Mouse (Mus musculus) urinary bladder, postnatal 10 days (tissue): ENCODE measurements around the gene Adamts14.

Source experiments
- DNase-seq: peaks from one replicate; pipeline ENCODE4 v3.0.0; 2022; ENCODE audit warnings: low spot score

The Adamts14 gene

GRCm38 (mm10) chr10:61232858-61233567 lies 40.2 kb downstream of the Adamts14 start:
- no peak for DNase-seq

DNA sequence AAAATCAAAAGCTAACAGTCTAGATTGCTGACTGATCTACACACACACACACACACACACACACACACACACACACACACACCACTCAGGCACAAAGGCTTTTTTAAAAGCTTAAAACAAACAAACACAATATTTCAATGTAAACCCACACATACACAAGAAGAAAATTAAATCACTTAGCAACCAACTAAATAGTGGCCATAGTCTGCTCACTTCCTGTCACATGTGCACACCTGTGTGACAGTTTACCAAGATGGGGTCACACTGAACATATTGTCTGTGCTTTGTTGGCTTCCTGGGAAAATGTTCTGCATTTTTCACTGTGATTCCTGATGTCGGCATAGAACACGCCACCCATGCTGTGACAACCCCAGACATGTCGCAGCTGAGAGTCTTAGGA lies 41.5 kb downstream of the Adamts14 start:
- no peak for DNase-seq

GRCm38 (mm10) chr10:61226784-61227396 lies 46.3 kb downstream of the Adamts14 start:
- DNase-seq: no peak

DNA sequence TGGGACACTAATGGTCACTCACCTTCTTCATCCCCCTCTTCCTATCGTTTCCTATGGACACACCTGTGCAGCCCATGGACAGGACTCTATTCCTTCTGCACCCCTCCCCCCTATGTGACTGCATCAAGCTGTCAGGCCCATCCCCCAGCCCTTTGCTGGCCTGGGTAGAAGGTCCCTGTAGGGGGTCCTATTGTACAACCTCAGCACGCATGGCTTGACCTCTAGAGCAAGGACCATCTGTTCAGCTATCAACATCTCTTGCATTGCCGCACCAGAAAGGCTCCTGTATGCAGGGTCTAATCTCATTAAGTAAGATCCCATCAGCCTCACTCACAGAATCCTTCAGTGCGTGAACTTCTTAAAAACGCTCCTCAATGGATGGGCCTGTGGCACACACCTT lies 47.5 kb downstream of the Adamts14 start:
- no peak for DNase-seq

DNA sequence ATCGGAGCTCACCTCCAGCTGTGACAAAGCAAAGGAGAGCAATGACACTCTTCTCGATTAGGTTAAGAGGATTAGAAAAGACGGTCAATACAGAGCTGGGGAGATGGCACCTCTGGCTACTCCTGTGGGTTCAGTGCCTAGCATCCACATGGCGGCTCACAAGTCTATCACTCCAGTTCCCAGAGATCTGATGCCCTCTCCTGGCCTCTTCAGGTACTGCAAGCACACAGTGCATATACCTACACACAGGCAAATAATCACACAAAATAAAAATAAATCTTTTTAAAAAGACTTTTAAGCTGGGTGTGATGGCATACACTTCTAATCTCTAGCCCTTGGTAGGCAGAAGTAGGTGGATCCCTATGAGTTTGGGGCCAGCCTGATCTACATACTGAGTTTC lies 53.9 kb downstream of the Adamts14 start:
- no peak for DNase-seq

DNA sequence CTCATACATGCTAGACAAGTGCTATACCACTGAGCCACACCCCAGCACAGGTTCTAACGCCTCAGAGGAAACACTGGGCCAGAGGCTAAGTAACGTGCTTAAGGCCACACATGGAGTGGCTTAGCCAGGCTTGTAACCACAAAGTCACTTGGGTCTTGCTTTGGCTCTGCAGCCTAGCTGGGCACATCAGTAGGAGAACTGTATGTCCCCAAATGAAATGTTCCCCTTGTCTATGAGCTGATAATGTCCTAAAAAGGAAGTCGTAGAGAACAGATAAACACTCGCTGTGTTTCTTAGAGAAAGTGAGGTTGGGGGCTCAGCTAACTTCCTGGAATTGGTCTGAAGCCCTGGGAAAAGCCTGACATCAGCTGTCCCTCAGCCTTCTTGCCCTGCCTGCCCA lies 57.1 kb downstream of the Adamts14 start:
- no peak for DNase-seq

GRCm38 (mm10) chr10:61215658-61216057 lies 57.6 kb downstream of the Adamts14 start:
- DNase-seq: no peak

- no peak for DNase-seq
Observed at GRCm38 (mm10) chr10:61212817-61213216, 60.4 kb downstream of the Adamts14 start.

GRCm38 (mm10) chr10:61211743-61212142 lies 61.5 kb downstream of the Adamts14 start:
- DNase-seq: no peak

DNA sequence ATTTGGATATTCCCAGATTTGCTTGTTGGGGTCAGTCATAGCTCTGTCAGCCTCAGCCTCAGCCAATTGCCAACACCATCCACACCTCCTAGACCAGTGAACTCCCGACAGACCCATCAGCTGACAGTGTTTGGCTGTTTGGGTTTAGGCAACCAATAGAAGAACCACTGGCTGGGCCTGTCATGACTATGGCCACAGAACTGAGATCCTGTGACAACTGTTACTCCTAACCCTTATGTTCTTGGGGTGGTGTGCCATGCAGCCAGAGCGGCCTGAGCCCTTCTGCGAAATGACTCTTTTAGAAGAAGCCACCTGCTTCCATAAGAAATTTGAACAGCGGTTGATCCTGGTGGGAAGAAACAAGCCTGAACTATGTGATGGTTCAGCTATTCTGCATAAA lies 62.1 kb downstream of the Adamts14 start:
- DNase-seq: no peak

DNA sequence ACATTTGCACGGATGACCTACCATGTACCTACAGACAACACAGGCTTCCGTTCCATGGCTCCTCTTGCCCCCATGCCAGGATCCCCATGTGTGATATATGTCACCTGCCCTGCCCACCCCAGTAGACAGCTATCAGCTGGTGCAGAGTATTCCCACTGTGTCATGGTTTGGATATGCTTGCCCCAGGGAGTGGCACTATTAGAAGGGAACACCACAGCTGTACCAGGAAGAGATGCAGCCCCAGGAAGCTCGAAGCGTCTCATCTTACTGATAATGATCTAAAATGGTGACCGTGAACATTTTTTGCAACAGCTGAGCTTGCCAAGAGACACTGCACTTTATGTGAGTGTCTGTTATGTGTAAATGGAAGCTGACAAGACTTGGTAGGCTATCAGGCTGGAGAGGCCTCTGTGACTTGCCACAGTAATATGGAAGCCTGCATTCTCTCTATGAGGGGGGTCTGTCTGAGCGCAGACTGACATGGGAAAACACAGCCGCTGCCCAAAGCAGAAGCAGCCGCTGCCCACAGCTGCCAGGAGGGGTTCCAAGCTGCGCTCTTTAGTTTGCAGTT lies 65.0 kb downstream of the Adamts14 start:
- no peak for DNase-seq

DNA sequence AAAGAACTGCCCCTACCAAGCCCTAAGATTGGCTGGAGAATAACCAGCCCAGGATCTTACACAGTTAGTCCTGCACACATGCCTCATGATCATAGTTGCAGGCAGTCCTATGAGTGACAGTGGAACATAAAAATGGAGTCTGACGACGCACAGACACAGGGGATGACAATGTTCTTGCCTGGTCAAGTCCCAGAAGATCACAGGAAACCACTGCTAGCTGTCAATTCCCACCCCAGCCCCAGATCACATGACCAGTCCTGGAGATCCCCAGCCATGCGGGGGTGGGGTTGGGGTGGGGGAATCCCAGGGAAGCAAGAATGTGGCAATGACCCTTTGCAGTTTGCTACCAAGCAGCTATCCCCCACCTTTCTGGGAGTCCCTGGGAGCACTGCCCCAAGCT lies 69.3 kb downstream of the Adamts14 start:
- no peak for DNase-seq

- DNase-seq: no peak
Observed at GRCm38 (mm10) chr10:61201596-61202318, 71.5 kb downstream of the Adamts14 start.

DNA sequence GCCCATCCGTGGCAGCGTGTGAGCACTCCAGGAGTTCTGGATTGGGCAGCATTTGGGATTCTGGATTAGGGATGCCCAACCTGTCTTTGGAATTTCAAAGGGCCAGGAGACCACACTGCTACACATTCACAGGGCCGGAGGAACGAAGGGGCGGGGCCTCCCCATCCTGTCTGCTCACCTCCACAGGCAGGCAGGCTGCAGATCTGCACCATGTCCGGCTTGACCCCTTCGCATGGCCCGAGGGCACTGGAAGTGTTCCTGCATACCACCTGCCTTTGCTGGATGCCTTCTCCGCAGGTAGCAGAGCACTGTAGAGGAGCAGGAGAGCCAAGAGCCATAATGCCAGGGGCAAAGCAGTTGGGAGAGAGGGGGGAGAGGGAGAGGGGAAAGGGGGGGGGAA lies 72.2 kb downstream of the Adamts14 start:
- DNase-seq: no peak

DNA sequence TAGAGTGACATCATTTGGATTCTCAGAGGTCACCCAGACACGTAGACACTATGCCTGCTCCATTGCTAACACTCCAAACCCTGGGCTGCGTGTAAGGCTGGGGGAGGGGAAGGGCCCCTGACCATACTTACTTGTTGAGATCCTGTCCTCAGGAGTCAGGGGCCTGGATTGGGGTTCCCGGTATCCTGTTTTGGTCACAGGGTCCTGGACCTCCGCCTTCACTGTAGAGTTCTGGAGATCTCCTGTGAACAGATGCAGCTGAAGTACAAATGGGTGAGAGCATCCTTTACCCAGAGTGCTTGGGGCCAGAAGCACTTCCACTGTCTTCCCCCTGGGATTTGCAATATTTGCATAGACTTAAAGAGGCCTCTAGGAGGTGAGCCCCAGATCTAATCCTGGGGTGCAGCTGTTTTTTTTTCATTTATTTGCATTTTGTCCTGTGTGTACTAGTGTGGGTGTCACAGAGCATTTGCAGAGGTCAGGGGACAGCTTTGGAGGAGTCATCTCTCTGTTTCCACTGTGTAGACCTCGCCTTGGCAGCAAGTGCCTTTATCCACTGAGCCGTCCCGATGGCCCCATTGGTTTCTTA lies 72.9 kb downstream of the Adamts14 start:
- no peak for DNase-seq

- DNase-seq: no peak
Observed at GRCm38 (mm10) chr10:61199566-61200213, 73.5 kb downstream of the Adamts14 start.

DNA sequence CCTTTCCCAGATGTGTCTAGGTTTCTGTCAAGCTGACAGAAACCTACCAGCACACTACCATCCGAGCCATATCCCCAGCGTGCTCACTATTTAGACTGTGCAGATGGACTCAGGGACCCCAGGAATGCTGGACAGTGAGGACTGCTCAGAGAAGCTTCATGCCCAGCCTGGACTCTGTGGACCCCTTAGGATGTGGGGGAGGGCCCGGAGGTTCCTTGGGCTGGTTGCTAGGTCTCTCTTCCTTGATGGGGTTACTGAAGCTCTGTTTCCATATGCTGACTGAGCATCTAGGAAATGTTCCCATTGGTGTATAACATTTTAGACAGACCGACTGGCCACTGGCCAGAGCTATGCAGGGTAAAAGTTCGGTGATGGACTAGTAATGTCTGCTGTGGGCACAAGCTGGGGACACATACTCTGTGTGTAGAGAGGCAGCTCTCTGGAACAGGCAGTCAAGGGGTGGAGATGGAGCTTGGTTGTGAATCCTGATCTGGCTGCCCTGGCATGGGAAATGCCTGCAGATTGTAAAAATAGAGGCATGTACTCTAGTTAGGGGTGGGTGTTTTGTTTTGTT lies 77.4 kb downstream of the Adamts14 start:
- DNase-seq: no peak

DNA sequence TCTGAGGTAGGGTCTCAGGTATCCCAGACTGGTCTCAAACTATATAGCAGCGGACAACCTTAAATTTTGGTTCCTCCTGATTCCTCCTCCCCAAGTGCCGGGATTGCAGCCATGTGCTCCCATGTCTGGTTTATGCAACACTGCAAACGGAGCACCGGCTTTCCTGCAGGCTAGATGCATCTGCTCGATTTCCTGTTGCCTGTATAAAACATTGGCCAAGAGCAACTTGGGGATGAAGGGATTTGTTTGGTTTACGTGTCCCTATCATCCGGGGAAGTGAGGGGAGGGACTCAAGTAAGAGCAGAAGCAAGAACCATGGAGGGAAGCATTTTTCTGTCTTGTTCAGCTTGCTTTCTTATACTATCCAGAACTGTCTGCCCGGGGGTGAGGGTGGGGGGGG lies 78.0 kb downstream of the Adamts14 start:
- no peak for DNase-seq

GRCm38 (mm10) chr10:61194611-61195010 lies 78.6 kb downstream of the Adamts14 start:
- DNase-seq: no peak

DNA sequence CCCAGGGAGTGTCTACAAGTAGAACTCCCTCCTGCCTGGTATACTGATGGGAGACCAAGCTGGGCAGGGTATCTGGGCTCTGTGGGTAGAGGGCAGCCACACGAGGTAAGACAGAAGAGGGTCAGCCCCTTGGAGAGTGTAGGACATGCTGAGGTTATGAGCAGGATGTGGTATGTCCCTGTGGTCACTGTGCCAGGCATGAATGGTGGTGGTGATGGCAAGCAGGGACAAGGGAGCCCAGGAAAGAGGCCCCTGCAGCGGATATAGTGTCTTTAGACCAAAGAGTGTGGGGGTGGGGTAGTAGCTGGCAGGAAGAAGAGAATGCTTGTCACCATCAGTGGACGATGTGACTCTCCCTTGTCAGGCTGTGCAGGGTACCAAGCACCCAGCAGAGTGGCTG lies 85.2 kb downstream of the Adamts14 start:
- no peak for DNase-seq

DNA sequence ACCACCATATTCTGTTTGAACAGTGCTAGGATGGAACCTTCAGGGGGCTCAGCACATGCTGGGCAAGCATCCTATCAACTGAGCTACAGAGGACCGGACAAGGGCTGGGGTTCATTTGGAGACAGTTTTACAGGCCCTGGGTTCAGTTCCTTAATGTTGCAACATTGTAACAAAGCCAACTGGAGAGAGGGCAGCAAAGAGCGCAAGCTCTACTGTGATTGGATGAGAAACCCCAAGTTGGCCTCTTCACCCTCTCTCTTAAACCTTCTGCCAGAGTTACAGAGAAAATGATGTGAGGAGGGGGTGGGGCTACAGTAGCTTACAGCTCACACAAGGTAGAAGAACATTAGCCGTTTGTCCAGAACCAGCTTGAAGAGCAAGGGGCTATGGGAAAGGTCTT lies 86.2 kb downstream of the Adamts14 start:
- no peak for DNase-seq

DNA sequence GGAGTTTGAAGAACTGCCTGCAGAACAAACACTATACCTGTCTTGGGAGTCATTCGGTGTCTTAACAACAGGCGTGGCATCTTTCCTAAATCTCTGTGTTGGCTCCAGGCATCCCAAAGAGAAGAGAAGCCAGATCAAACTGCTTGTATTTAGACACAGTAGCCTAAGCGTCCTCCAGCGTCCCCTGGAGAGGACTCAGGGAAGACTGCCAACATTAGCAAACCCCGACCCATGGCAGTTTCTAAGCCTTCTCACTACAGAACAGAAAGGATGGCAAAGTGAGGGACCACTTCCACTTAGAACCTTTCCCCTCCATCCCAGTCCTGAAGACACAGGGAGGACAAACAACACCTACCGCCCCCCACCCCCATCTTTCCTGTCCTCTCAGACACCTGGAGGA lies 93.3 kb downstream of the Adamts14 start:
- no peak for DNase-seq
